Mouse (Mus musculus): Measurements from ENCODE around the gene Serinc3. TPM values are rescaled to one million over a fixed set of nuclear protein-coding genes. Genes with fewer than 3 reads are reported as not detected.

The Serinc3 gene
- polyA plus RNA-seq, 1 experiment from 2014 or later = 31.4 TPM

- whole genome bisulfite sequencing = 89% methylated on average over 13 of the region's 13 CpGs
- no peak overlapping the region for H3K4me3 ChIP-seq (replicated peaks; ENCODE audit: low read length)
- H3K36me3 ChIP-seq (ENCODE audit: control insufficient read depth, insufficient read depth) = no peaks in the 10 kb centered on the region
These were observed 64.6 kb downstream of the Serinc3 start for GRCm38 (mm10) chr2:163580069-163580945.

GRCm38 (mm10) chr2:163577986-163578385 is 66.9 kb downstream of the Serinc3 start:
- no peak overlapping the region for H3K4me3 ChIP-seq (replicated peaks; ENCODE audit: low read length)
- WGBS = 88% methylated on average over 2 of the region's 2 CpGs
- no peaks in the 10 kb centered on the region for H3K9me3 ChIP-seq (ENCODE audit: control insufficient read depth, low read length)
- no peaks in the 10 kb centered on the region for H3K36me3 ChIP-seq (ENCODE audit: control insufficient read depth, insufficient read depth)
- no peak overlapping the region for H3K4me2 ChIP-seq (ENCODE audit: low read length)
- no peaks in the 10 kb centered on the region for H3K27me3 ChIP-seq (replicated peaks; ENCODE audit: control insufficient read depth, insufficient read depth, low read length)
- H3K9ac ChIP-seq (replicated peaks; ENCODE audit: low read depth, low read length) = no peak overlapping the region
- no peak for ATAC-seq
- H3K27ac ChIP-seq (ENCODE audit: low read length) = no peak overlapping the region
- H3K4me1 ChIP-seq (replicated peaks; ENCODE audit: control insufficient read depth, insufficient read depth, low read length) = no peaks in the 10 kb centered on the region

More at GRCm38 (mm10) chr2:163580069-163580945, 64.6 kb downstream of the Serinc3 start:
- Histone ChIP-seq H3K4me2 (ENCODE audit: low read length) (no peak overlapping the region), H3K27me3 (replicated peaks; ENCODE audit: control insufficient read depth, insufficient read depth, low read length) (no peaks in the 10 kb centered on the region), H3K9me3 (ENCODE audit: control insufficient read depth, low read length) (no peaks in the 10 kb centered on the region), H3K9ac (replicated peaks; ENCODE audit: low read depth, low read length) (no peak overlapping the region), H3K4me1 (replicated peaks; ENCODE audit: control insufficient read depth, insufficient read depth, low read length) (no peaks in the 10 kb centered on the region), H3K27ac (ENCODE audit: low read length) (no peak overlapping the region)
- no peak for ATAC-seq

GRCm38 (mm10) chr2:163575248-163575647 is 69.7 kb downstream of the Serinc3 start:
- Histone ChIP-seq H3K27me3 (replicated peaks; ENCODE audit: control insufficient read depth, insufficient read depth, low read length) (no peaks in the 10 kb centered on the region), H3K27ac (ENCODE audit: low read length) (no peak overlapping the region), H3K4me1 (replicated peaks; ENCODE audit: control insufficient read depth, insufficient read depth, low read length) (no peaks in the 10 kb centered on the region), H3K4me2 (ENCODE audit: low read length) (no peak overlapping the region), H3K4me3 (replicated peaks; ENCODE audit: low read length) (no peak overlapping the region), H3K9me3 (ENCODE audit: control insufficient read depth, low read length) (no peaks in the 10 kb centered on the region), H3K9ac (replicated peaks; ENCODE audit: low read depth, low read length) (no peak overlapping the region), H3K36me3 (ENCODE audit: control insufficient read depth, insufficient read depth) (no peaks in the 10 kb centered on the region)
- no peak for ATAC-seq
- 58% methylated on average over 11 of the region's 11 CpGs for WGBS

GRCm38 (mm10) chr2:163574321-163574720 is 70.6 kb downstream of the Serinc3 start:
- H3K4me2 ChIP-seq (ENCODE audit: low read length) = no peak overlapping the region
- no peaks in the 10 kb centered on the region for H3K9me3 ChIP-seq (ENCODE audit: control insufficient read depth, low read length)
- no peak overlapping the region for H3K27ac ChIP-seq (ENCODE audit: low read length)
- H3K27me3 ChIP-seq (replicated peaks; ENCODE audit: control insufficient read depth, insufficient read depth, low read length) = no peaks in the 10 kb centered on the region
- no peak for ATAC-seq
- no peak overlapping the region for H3K9ac ChIP-seq (replicated peaks; ENCODE audit: low read depth, low read length)
- no peaks in the 10 kb centered on the region for H3K4me1 ChIP-seq (replicated peaks; ENCODE audit: control insufficient read depth, insufficient read depth, low read length)
- no peaks in the 10 kb centered on the region for H3K36me3 ChIP-seq (ENCODE audit: control insufficient read depth, insufficient read depth)
- WGBS = 79% methylated on average over 3 of the region's 3 CpGs
- H3K4me3 ChIP-seq (replicated peaks; ENCODE audit: low read length) = no peak overlapping the region

Other genes with a start within 250 kb of the Serinc3 start
- 0.20 and 0.28 TPM in 2 replicates for gene Jph2, start 247.1 kb downstream of the Serinc3 start, polyA plus RNA-seq (2015; fragmentation: Nextera tagmentation; extraction: Ambion mirVana)
- gene Oser1, start 220.4 kb downstream of the Serinc3 start, polyA plus RNA-seq (2015; fragmentation: Nextera tagmentation; extraction: Ambion mirVana) = 77.3 and 77.4 TPM in 2 replicates
- 103 and 124 TPM in 2 replicates for gene Gdap1l1, start 206.7 kb downstream of the Serinc3 start, polyA plus RNA-seq (2015; fragmentation: Nextera tagmentation; extraction: Ambion mirVana)
- gene Fitm2, start 172.5 kb downstream of the Serinc3 start, polyA plus RNA-seq (2015; fragmentation: Nextera tagmentation; extraction: Ambion mirVana) = 13.0 and 15.4 TPM in 2 replicates
- not detected in 2 replicates for gene R3hdml, start 152.8 kb downstream of the Serinc3 start, polyA plus RNA-seq (2015; fragmentation: Nextera tagmentation; extraction: Ambion mirVana)
- gene Hnf4a, start 138.3 kb downstream of the Serinc3 start, polyA plus RNA-seq (2015; fragmentation: Nextera tagmentation; extraction: Ambion mirVana) = 0.08 TPM in 1 of 2 replicates, not detected in the other
- gene Ttpal, start 42.8 kb downstream of the Serinc3 start, polyA plus RNA-seq (2015; fragmentation: Nextera tagmentation; extraction: Ambion mirVana) = 44.1 and 46.4 TPM in 2 replicates
- 153 and 159 TPM in 2 replicates for gene Pkig, start 13.3 kb upstream of the Serinc3 start, polyA plus RNA-seq (2015; fragmentation: Nextera tagmentation; extraction: Ambion mirVana)
- gene Ada, start 105.1 kb upstream of the Serinc3 start, polyA plus RNA-seq (2015; fragmentation: Nextera tagmentation; extraction: Ambion mirVana) = 4.5 and 5.2 TPM in 2 replicates
- 0.15 and 0.27 TPM in 2 replicates for gene Ccn5, start 175.7 kb upstream of the Serinc3 start, polyA plus RNA-seq (2015; fragmentation: Nextera tagmentation; extraction: Ambion mirVana)
- not detected in 2 replicates for gene Kcnk15, start 208.5 kb upstream of the Serinc3 start, polyA plus RNA-seq (2015; fragmentation: Nextera tagmentation; extraction: Ambion mirVana)

Data from forebrain, embryonic 16.5 days (tissue).